Mouse (Mus musculus) thymus, adult 2 months (tissue): ENCODE measurements around the gene Clybl.

ENCODE experiments used
- CTCF ChIP-seq: fragments of 200-500 bp; IDR thresholded peaks from 2 replicates; pipeline ENCODE4 v1.5.1; 2012; ENCODE audit warnings: mild to moderate bottlenecking, control low read depth, low read length, moderate library complexity, borderline replicate concordance; ENCODE audit not compliant: control insufficient read depth, poor library complexity, insufficient read depth; ENCODE audit errors: extremely low read depth
- POLR2A ChIP-seq: fragments of 200-500 bp; IDR thresholded peaks from 2 replicates; pipeline ENCODE4 v1.6.1; 2012; ENCODE audit warnings: mild to moderate bottlenecking, low read length, control low read depth, moderate library complexity; ENCODE audit not compliant: control insufficient read depth, poor library complexity, insufficient read depth; ENCODE audit errors: extremely low read depth

DNA sequence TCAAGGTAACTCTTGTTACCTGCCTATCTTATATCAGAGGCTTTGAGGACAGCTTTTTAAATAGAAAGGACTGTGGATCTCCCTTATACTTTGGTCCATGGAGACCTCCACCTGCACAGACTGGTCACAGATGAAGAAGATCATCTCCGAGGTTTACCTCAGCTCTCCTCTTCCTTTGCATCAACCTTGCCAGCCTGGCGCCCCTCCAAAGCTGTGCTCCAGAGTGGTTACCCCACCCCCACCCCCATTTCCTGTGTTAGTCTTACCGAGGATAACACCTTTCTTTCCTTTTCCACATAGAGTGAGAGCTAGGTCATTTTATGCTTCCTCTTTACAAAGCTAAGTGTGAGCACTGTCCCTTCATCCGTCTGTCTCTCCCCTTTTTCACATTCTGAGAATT lies 209.4 kb downstream of the Clybl start:
- TF ChIP-seq CTCF: no peak
- no peak for TF ChIP-seq POLR2A
